Mouse (Mus musculus): ENCODE data around the gene Rtn4rl1. TPM values are rescaled to one million over a fixed set of nuclear protein-coding genes. Genes with fewer than 3 reads are reported as not detected.
"Not testable (repeated sequence)": the region's sequence is repeated elsewhere in the genome, so short reads cannot be mapped to it uniquely, and the experiment has no call there.

Gene Rtn4rl1
- polyA plus RNA-seq, 1 experiment from 2014 or later = 4.2 TPM

GRCm38 (mm10) chr11:75172151-75173094 is 21.2 kb upstream of the Rtn4rl1 start:
- Histone ChIP-seq H3K27me3 (ENCODE audit: insufficient read depth, low read length) (peaks cover 3% of the 10 kb centered on the region; the same call in 1 of the 2 replicates), H3K9me3 (replicated peaks; ENCODE audit: low read length) (no peaks in the 10 kb centered on the region), H3K4me3 (replicated peaks; ENCODE audit: low read depth, low read length) (peak overlapping the region; percentile 48), H3K9ac (ENCODE audit: low read depth, low read length) (0 out of 2 replicates have a peak overlapping the region, but pooled peaks have one; percentile 28), H3K4me1 (replicated peaks; ENCODE audit: insufficient read depth, low read length) (peaks cover 18% of the 10 kb centered on the region), H3K36me3 (ENCODE audit: insufficient read depth, low read length) (peaks cover 8% of the 10 kb centered on the region; the same call in 1 of the 2 replicates), H3K27ac (no peak overlapping the region), H3K4me2 (ENCODE audit: low read length) (peak overlapping the region; percentile 84)
- DNase-seq (ENCODE audit: low spot score) = no peak
- under 1% methylated on average over 69 of the region's 75 CpGs for WGBS
- no peak for ATAC-seq (replicated peaks; ENCODE audit: low FRiP score, low read depth)
- no peak for TF ChIP-seq CTCF (IDR thresholded peaks at IDR 0.05; ENCODE audit: low read depth)

- Histone ChIP-seq H3K9me3 (replicated peaks; ENCODE audit: low read length) (no peaks in the 10 kb centered on the region), H3K36me3 (ENCODE audit: insufficient read depth, low read length) (peaks cover 10% of the 10 kb centered on the region; the same call in 1 of the 2 replicates), H3K4me2 (ENCODE audit: low read length) (peak overlapping the region; percentile 84), H3K27ac (no peak overlapping the region), H3K4me1 (replicated peaks; ENCODE audit: insufficient read depth, low read length) (peaks cover 20% of the 10 kb centered on the region), H3K27me3 (ENCODE audit: insufficient read depth, low read length) (peaks cover 3% of the 10 kb centered on the region; the same call in 1 of the 2 replicates), H3K4me3 (replicated peaks; ENCODE audit: low read depth, low read length) (peak overlapping the region; percentile 48), H3K9ac (ENCODE audit: low read depth, low read length) (peak overlapping the region; percentile 46)
- TF ChIP-seq CTCF (IDR thresholded peaks at IDR 0.05; ENCODE audit: low read depth) = no peak
- peak; percentile 86 for DNase-seq (ENCODE audit: low spot score)
- 1% methylated on average over 71 of the region's 71 CpGs for WGBS
- peak; percentile 63 for ATAC-seq (replicated peaks; ENCODE audit: low FRiP score, low read depth)
These were observed 20.3 kb upstream of the Rtn4rl1 start for GRCm38 (mm10) chr11:75173095-75173798.

- H3K4me1 ChIP-seq (replicated peaks; ENCODE audit: insufficient read depth, low read length) = peaks cover 18% of the 10 kb centered on the region
- H3K27ac ChIP-seq = no peak overlapping the region
- H3K9ac ChIP-seq (ENCODE audit: low read depth, low read length) = 0 out of 2 replicates have a peak overlapping the region, but pooled peaks have one; percentile 46
- peaks cover 10% of the 10 kb centered on the region; the same call in 1 of the 2 replicates for H3K36me3 ChIP-seq (ENCODE audit: insufficient read depth, low read length)
- DNase-seq (ENCODE audit: low spot score) (no peak), ATAC-seq (replicated peaks; ENCODE audit: low FRiP score, low read depth) (no peak)
- no peaks in the 10 kb centered on the region for H3K9me3 ChIP-seq (replicated peaks; ENCODE audit: low read length)
- peak overlapping the region; percentile 48 for H3K4me3 ChIP-seq (replicated peaks; ENCODE audit: low read depth, low read length)
- WGBS = 3% methylated on average over 15 of the region's 15 CpGs
- H3K27me3 ChIP-seq (ENCODE audit: insufficient read depth, low read length) = peaks cover 3% of the 10 kb centered on the region; the same call in 1 of the 2 replicates
- peak overlapping the region; percentile 84 for H3K4me2 ChIP-seq (ENCODE audit: low read length)
- TF ChIP-seq CTCF (IDR thresholded peaks at IDR 0.05; ENCODE audit: low read depth) = no peak
These were observed 19.8 kb upstream of the Rtn4rl1 start for GRCm38 (mm10) chr11:75173799-75174165.

- ATAC-seq (replicated peaks; ENCODE audit: low FRiP score, low read depth); H3K36me3 ChIP-seq (ENCODE audit: insufficient read depth, low read length); H3K9me3 ChIP-seq (replicated peaks; ENCODE audit: low read length); H3K9ac ChIP-seq (ENCODE audit: low read depth, low read length); H3K27me3 ChIP-seq (ENCODE audit: insufficient read depth, low read length); DNase-seq (ENCODE audit: low spot score); H3K4me2 ChIP-seq (ENCODE audit: low read length); H3K27ac ChIP-seq; H3K4me3 ChIP-seq (replicated peaks; ENCODE audit: low read depth, low read length): not testable (repeated sequence)
- H3K4me1 ChIP-seq (replicated peaks; ENCODE audit: insufficient read depth, low read length) = peaks cover 20% of the 10 kb centered on the region
- 68% methylated on average over 6 of the region's 6 CpGs for WGBS
These were observed 19.0 kb upstream of the Rtn4rl1 start for GRCm38 (mm10) chr11:75174574-75174973.

- DNase-seq (ENCODE audit: low spot score) (no peak), ATAC-seq (replicated peaks; ENCODE audit: low FRiP score, low read depth) (no peak)
- Histone ChIP-seq H3K9me3 (replicated peaks; ENCODE audit: low read length) (no peaks in the 10 kb centered on the region), H3K4me1 (replicated peaks; ENCODE audit: insufficient read depth, low read length) (peaks cover 9% of the 10 kb centered on the region), H3K27me3 (ENCODE audit: insufficient read depth, low read length) (no peaks in the 10 kb centered on the region), H3K4me3 (replicated peaks; ENCODE audit: low read depth, low read length) (peak overlapping the region; percentile 84), H3K9ac (ENCODE audit: low read depth, low read length) (peak overlapping the region; percentile 89), H3K27ac (peak overlapping the region; percentile 73), H3K36me3 (ENCODE audit: insufficient read depth, low read length) (peaks cover 19% of the 10 kb centered on the region; the same call in 1 of the 2 replicates), H3K4me2 (ENCODE audit: low read length) (peak overlapping the region; percentile 75)
- 42% methylated on average over 12 of the region's 12 CpGs for WGBS
- TF ChIP-seq CTCF (IDR thresholded peaks at IDR 0.05; ENCODE audit: low read depth) = no peak
These were observed 15.6 kb upstream of the Rtn4rl1 start for GRCm38 (mm10) chr11:75178011-75178410.

- peak; percentile 97 for DNase-seq (ENCODE audit: low spot score)
These were observed 14.8 kb upstream of the Rtn4rl1 start, which contains the start of gene Ovca2 for GRCm38 (mm10) chr11:75178672-75179208. Ovca2 (minus strand) TSS chr11:75178835.

More at GRCm38 (mm10) chr11:75178672-75179208, 14.8 kb upstream of the Rtn4rl1 start, which contains the start of gene Ovca2:
- peak; percentile 93 for TF ChIP-seq CTCF (IDR thresholded peaks at IDR 0.05; ENCODE audit: low read depth)
- Histone ChIP-seq H3K9me3 (replicated peaks; ENCODE audit: low read length) (no peaks in the 10 kb centered on the region), H3K27me3 (ENCODE audit: insufficient read depth, low read length) (no peaks in the 10 kb centered on the region), H3K36me3 (ENCODE audit: insufficient read depth, low read length) (peaks cover 25% of the 10 kb centered on the region; the same call in 1 of the 2 replicates), H3K27ac (peak within 1 kb of the TSS; percentile 73), H3K9ac (ENCODE audit: low read depth, low read length) (peak within 1 kb of the TSS; percentile 89), H3K4me1 (replicated peaks; ENCODE audit: insufficient read depth, low read length) (peaks cover 9% of the 10 kb centered on the region), H3K4me3 (replicated peaks; ENCODE audit: low read depth, low read length) (peak within 1 kb of the TSS; percentile 84), H3K4me2 (ENCODE audit: low read length) (peak within 1 kb of the TSS; percentile 75)
- peak; percentile 92 for ATAC-seq (replicated peaks; ENCODE audit: low FRiP score, low read depth)
- WGBS = under 1% methylated on average over 32 of the region's 33 CpGs
